Mouse (Mus musculus) kidney, embryonic 15.5 days (tissue): ENCODE data around the gene Tesk1. TPM values are rescaled to one million over a fixed set of nuclear protein-coding genes. Genes with fewer than 3 reads are reported as not detected.

ENCODE experiments used
- ATAC-seq: fragments of 200-750 bp; cut with Nextera tagmentation; replicated peaks from 2 replicates; pipeline ENCODE4 v1.8.0; 2017; ENCODE audit warnings: moderate TSS enrichment; ENCODE audit not compliant: low FRiP score
- H3K27ac ChIP-seq: fragments of 300-500 bp; sonication (generic); 2 replicates; pipeline ENCODE4 v1.5.1; 2015; ENCODE audit warnings: mild to moderate bottlenecking, inconsistent platforms
- H3K27me3 ChIP-seq: fragments of 300-500 bp; sonication (generic); 2 replicates; pipeline ENCODE4 v1.6.1; 2015; ENCODE audit warnings: inconsistent platforms
- H3K36me3 ChIP-seq: fragments of 300-500 bp; sonication (generic); 2 replicates; pipeline ENCODE4 v1.6.1; 2015; ENCODE audit warnings: inconsistent platforms
- H3K4me1 ChIP-seq: fragments of 300-500 bp; sonication (generic); 2 replicates; pipeline ENCODE4 v1.6.1; 2015; ENCODE audit warnings: inconsistent platforms
- H3K4me2 ChIP-seq: fragments of 300-500 bp; sonication (generic); 2 replicates; pipeline ENCODE4 v1.6.1; 2015; ENCODE audit warnings: moderate library complexity, mild to moderate bottlenecking, inconsistent platforms
- H3K4me3 ChIP-seq: fragments of 300-500 bp; sonication (generic); replicated peaks from 2 replicates; pipeline ENCODE4 v1.5.1; 2015; ENCODE audit warnings: mild to moderate bottlenecking, inconsistent platforms
- H3K9ac ChIP-seq: fragments of 300-500 bp; sonication (generic); 2 replicates; pipeline ENCODE4 v1.6.1; 2015; ENCODE audit warnings: mild to moderate bottlenecking, inconsistent platforms
- H3K9me3 ChIP-seq: fragments of 300-500 bp; sonication (generic); replicated peaks from 2 replicates; pipeline ENCODE4 v1.6.1; 2016; ENCODE audit warnings: inconsistent platforms
- WGBS: fragments of 180-500 bp; shearing (Covaris S2); methylation state at CpG from one replicate; pipeline ENCODE4 v1.1.7; 2015; ENCODE audit warnings: mixed read lengths; 5-methylcytosine and 5-hydroxymethylcytosine counted together
- polyA plus RNA-seq: library from polyadenylated mRNA; unstranded; fragments of >200 nt; fragmentation: Nextera tagmentation; extraction: Ambion mirVana; gene quantifications from 2 replicates; pipeline ENCODE4 v1.2.1, GENCODE M21; 2015

Tesk1 gene
- polyA plus RNA-seq, 1 experiment from 2014 or later = 7.4 TPM

- peaks cover 47% of the 10 kb centered on the region for H3K4me1 ChIP-seq
- H3K9me3 ChIP-seq = no peaks in the 10 kb centered on the region
- H3K27me3 ChIP-seq = peaks cover 37% of the 10 kb centered on the region
- 82% methylated on average over 28 of the region's 28 CpGs for WGBS
- H3K4me3 ChIP-seq = no peak overlapping the region
- H3K4me2 ChIP-seq = no peak overlapping the region
- H3K9ac ChIP-seq = no peak overlapping the region
- H3K27ac ChIP-seq = no peak overlapping the region
- ATAC-seq = no peak
- peaks cover 60% of the 10 kb centered on the region for H3K36me3 ChIP-seq
These were observed 20.0 kb upstream of the Tesk1 start for GRCm38 (mm10) chr4:43421632-43422240.

- Histone ChIP-seq H3K4me2 (no peak overlapping the region), H3K9ac (no peak overlapping the region), H3K27ac (no peak overlapping the region), H3K27me3 (peaks cover 53% of the 10 kb centered on the region), H3K4me3 (no peak overlapping the region), H3K9me3 (no peaks in the 10 kb centered on the region), H3K4me1 (peaks cover 46% of the 10 kb centered on the region), H3K36me3 (peaks cover 60% of the 10 kb centered on the region)
- 90% methylated on average over 20 of the region's 20 CpGs for WGBS
- no peak for ATAC-seq
These were observed 18.3 kb upstream of the Tesk1 start for GRCm38 (mm10) chr4:43423267-43423934.

GRCm38 (mm10) chr4:43424072-43424471, 17.7 kb upstream of the Tesk1 start:
- no peak overlapping the region for H3K9ac ChIP-seq
- WGBS = 83% methylated on average over 9 of the region's 9 CpGs
- no peaks in the 10 kb centered on the region for H3K9me3 ChIP-seq
- H3K4me2 ChIP-seq = no peak overlapping the region
- ATAC-seq = no peak
- no peak overlapping the region for H3K4me3 ChIP-seq
- H3K4me1 ChIP-seq = peaks cover 46% of the 10 kb centered on the region
- peaks cover 54% of the 10 kb centered on the region for H3K27me3 ChIP-seq
- H3K36me3 ChIP-seq = peaks cover 60% of the 10 kb centered on the region
- no peak overlapping the region for H3K27ac ChIP-seq

- H3K4me2 ChIP-seq = peak overlapping the region; percentile 32
- no peaks in the 10 kb centered on the region for H3K9me3 ChIP-seq
- H3K27me3 ChIP-seq = peaks cover 58% of the 10 kb centered on the region
- H3K4me3 ChIP-seq = 0 out of 2 replicates have a peak overlapping the region, but pooled peaks have one; percentile 7
- no peak overlapping the region for H3K9ac ChIP-seq
- H3K36me3 ChIP-seq = peaks cover 56% of the 10 kb centered on the region
- H3K27ac ChIP-seq = no peak overlapping the region
- no peak for ATAC-seq
- peaks cover 40% of the 10 kb centered on the region for H3K4me1 ChIP-seq
- 38% methylated on average over 14 of the region's 14 CpGs for WGBS
These were observed 16.5 kb upstream of the Tesk1 start for GRCm38 (mm10) chr4:43425197-43425596.

- peaks cover 56% of the 10 kb centered on the region for H3K36me3 ChIP-seq
- no peak overlapping the region for H3K27ac ChIP-seq
- H3K4me1 ChIP-seq = peaks cover 40% of the 10 kb centered on the region
- no peak; the same call in 1 of the 2 replicates for ATAC-seq
- peaks cover 58% of the 10 kb centered on the region for H3K27me3 ChIP-seq
- 0 out of 2 replicates have a peak overlapping the region, but pooled peaks have one; percentile 7 for H3K4me3 ChIP-seq
- no peak overlapping the region for H3K9ac ChIP-seq
- H3K9me3 ChIP-seq = no peaks in the 10 kb centered on the region
- 32% methylated on average over 31 of the region's 31 CpGs for WGBS
- H3K4me2 ChIP-seq = peak overlapping the region; percentile 32
These were observed 15.9 kb upstream of the Tesk1 start for GRCm38 (mm10) chr4:43425648-43426380.

GRCm38 (mm10) chr4:43426487-43426886, 15.3 kb upstream of the Tesk1 start:
- no peak overlapping the region for H3K9ac ChIP-seq
- H3K9me3 ChIP-seq = no peaks in the 10 kb centered on the region
- H3K27me3 ChIP-seq = peaks cover 58% of the 10 kb centered on the region
- peaks cover 40% of the 10 kb centered on the region for H3K4me1 ChIP-seq
- WGBS = 58% methylated on average over 10 of the region's 10 CpGs
- H3K4me2 ChIP-seq = no peak overlapping the region
- no peak overlapping the region for H3K4me3 ChIP-seq
- no peak for ATAC-seq
- H3K27ac ChIP-seq = no peak overlapping the region
- peaks cover 52% of the 10 kb centered on the region for H3K36me3 ChIP-seq

- Histone ChIP-seq H3K27ac (no peak overlapping the region), H3K27me3 (peaks cover 58% of the 10 kb centered on the region), H3K4me1 (peaks cover 41% of the 10 kb centered on the region), H3K4me2 (peak overlapping the region; percentile 48), H3K36me3 (peaks cover 40% of the 10 kb centered on the region), H3K4me3 (no peak overlapping the region), H3K9me3 (no peaks in the 10 kb centered on the region), H3K9ac (no peak overlapping the region)
- WGBS = 27% methylated on average over 23 of the region's 23 CpGs
- no peak for ATAC-seq
These were observed 14.1 kb upstream of the Tesk1 start for GRCm38 (mm10) chr4:43427501-43428179.

GRCm38 (mm10) chr4:43428180-43428861, 13.4 kb upstream of the Tesk1 start:
- H3K27ac ChIP-seq = peak overlapping the region; percentile 25
- peak overlapping the region; percentile 48 for H3K4me2 ChIP-seq
- ATAC-seq = 0 out of 2 replicates have a peak, but pooled peaks have one; percentile 10

GRCm38 (mm10) chr4:43428946-43429345, 12.8 kb upstream of the Tesk1 start, which contains the start of gene Fam166b:
Gene Fam166b (minus strand): TSS chr4:43429134.
- Histone ChIP-seq H3K27me3 (peaks cover 49% of the 10 kb centered on the region), H3K36me3 (peaks cover 27% of the 10 kb centered on the region), H3K9ac (peak within 1 kb of the TSS; percentile 31; the same call in 1 of the 2 replicates), H3K4me2 (peak within 1 kb of the TSS; percentile 48), H3K4me3 (peak within 1 kb of the TSS; percentile 8), H3K27ac (peak within 1 kb of the TSS; percentile 25), H3K4me1 (peaks cover 41% of the 10 kb centered on the region), H3K9me3 (no peaks in the 10 kb centered on the region)
- 0 out of 2 replicates have a peak, but pooled peaks have one; percentile 37 for ATAC-seq
- WGBS = 6% methylated on average over 10 of the region's 10 CpGs

More at GRCm38 (mm10) chr4:43428180-43428861, 13.4 kb upstream of the Tesk1 start:
- Histone ChIP-seq H3K9me3 (no peaks in the 10 kb centered on the region), H3K9ac (peak overlapping the region; percentile 31; the same call in 1 of the 2 replicates), H3K4me1 (peaks cover 41% of the 10 kb centered on the region), H3K27me3 (peaks cover 54% of the 10 kb centered on the region), H3K4me3 (peak overlapping the region; percentile 8; the same call in 1 of the 2 replicates), H3K36me3 (peaks cover 34% of the 10 kb centered on the region)
- 29% methylated on average over 16 of the region's 16 CpGs for WGBS

- Histone ChIP-seq H3K4me2 (0 out of 2 replicates have a peak overlapping the region, but pooled peaks have one; percentile 19), H3K27ac (peak overlapping the region; percentile 60; the same call in 1 of the 2 replicates)
These were observed 10.0 kb upstream of the Tesk1 start for GRCm38 (mm10) chr4:43431690-43432089.

GRCm38 (mm10) chr4:43432832-43433231, 8.9 kb upstream of the Tesk1 start:
- H3K27ac ChIP-seq = no peak overlapping the region
- H3K4me3 ChIP-seq = no peak overlapping the region
- peaks cover 20% of the 10 kb centered on the region for H3K4me1 ChIP-seq
- ATAC-seq = no peak
- H3K9me3 ChIP-seq = no peaks in the 10 kb centered on the region
- 89% methylated on average over 1 of the region's 1 CpGs for WGBS
- H3K36me3 ChIP-seq = no peaks in the 10 kb centered on the region
- H3K27me3 ChIP-seq = peaks cover 10% of the 10 kb centered on the region
- no peak overlapping the region for H3K9ac ChIP-seq
- no peak overlapping the region for H3K4me2 ChIP-seq

More at GRCm38 (mm10) chr4:43431690-43432089, 10.0 kb upstream of the Tesk1 start:
- peaks cover 22% of the 10 kb centered on the region for H3K27me3 ChIP-seq
- peaks cover 29% of the 10 kb centered on the region for H3K4me1 ChIP-seq
- no peaks in the 10 kb centered on the region for H3K9me3 ChIP-seq
- ATAC-seq = no peak
- no peaks in the 10 kb centered on the region for H3K36me3 ChIP-seq
- WGBS = 4% methylated on average over 4 of the region's 4 CpGs
- no peak overlapping the region for H3K4me3 ChIP-seq
- no peak overlapping the region for H3K9ac ChIP-seq
